Mouse (Mus musculus): ENCODE results near the gene Slc35b3.

GRCm38 (mm10) chr13:38938433-38938832 lies 22.2 kb downstream of the Slc35b3 start:
- no peak for TF ChIP-seq CTCF (IDR thresholded peaks at IDR 0.05; ENCODE audit: extremely low read depth, insufficient read depth, low read length)
- no peak for TF ChIP-seq POLR2A (IDR thresholded peaks at IDR 0.05; ENCODE audit: extremely low read depth, insufficient read depth, low read length)

All from cortical plate, adult 2 months (tissue).